Mouse (Mus musculus): ENCODE measurements at regions not wholly inside any gene's neighbourhood (a gene's known extent, or its start where the extent isn't known, plus 50 kb on each side); places are given as distances from the start of the nearest gene placed in this dataset.
A peak's percentile ranks its signal among the peaks of the same experiment; 100 is the strongest.

DNA sequence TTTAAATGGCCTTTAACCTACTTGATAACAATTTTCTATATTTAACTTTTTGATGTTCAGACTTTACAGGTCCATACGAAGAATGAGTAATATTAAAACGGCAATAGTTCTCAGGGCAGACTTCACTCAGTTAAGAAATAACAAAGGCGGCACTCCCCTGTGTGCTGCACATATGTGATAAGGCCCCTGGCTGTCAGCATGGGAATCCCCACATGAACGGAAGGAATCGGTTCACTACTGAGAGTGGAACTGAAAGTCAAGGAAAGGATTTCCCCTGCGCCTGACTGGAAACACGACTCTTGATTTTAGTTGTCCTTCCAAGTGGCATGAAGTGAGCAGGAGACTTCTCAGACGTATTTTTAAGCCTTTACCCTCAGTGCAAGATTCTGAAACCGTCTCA is 210.5 kb upstream of the Klf14 start:
- no peak for DNase-seq

DNA sequence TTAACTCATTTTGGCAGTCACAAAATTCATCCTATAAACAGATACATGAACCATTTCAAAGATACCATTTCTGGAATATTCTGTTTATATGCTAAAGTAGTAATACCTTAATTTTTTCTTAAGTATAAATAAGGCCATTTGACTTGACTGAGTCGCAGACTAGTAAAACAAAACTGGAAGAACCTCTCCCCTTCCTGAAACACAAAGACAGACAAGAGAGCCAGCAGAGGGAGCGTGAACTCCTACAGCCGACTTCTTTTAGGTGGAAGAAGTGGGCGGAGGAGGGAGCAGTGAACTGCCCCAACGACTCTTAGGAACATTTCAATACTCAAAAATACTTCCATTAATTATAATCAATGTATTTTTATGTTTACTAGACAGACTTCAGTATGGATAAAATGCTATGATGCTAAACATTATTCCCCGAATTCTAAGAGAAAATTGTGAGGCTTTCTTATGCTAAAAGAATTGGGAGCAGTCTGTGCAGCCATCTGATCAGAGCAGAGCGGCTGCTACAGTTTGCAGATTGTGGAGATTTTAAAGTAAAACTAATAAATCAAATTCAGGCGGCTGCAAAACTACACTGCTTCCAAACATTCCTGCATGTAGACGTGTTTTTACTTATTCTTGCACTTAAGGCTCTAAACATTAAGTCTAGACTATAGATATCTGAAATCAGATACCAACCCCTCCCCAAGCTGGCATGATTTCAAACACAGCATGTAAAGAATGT is 211.2 kb upstream of the Klf14 start:
- DNase-seq = no peak

DNA sequence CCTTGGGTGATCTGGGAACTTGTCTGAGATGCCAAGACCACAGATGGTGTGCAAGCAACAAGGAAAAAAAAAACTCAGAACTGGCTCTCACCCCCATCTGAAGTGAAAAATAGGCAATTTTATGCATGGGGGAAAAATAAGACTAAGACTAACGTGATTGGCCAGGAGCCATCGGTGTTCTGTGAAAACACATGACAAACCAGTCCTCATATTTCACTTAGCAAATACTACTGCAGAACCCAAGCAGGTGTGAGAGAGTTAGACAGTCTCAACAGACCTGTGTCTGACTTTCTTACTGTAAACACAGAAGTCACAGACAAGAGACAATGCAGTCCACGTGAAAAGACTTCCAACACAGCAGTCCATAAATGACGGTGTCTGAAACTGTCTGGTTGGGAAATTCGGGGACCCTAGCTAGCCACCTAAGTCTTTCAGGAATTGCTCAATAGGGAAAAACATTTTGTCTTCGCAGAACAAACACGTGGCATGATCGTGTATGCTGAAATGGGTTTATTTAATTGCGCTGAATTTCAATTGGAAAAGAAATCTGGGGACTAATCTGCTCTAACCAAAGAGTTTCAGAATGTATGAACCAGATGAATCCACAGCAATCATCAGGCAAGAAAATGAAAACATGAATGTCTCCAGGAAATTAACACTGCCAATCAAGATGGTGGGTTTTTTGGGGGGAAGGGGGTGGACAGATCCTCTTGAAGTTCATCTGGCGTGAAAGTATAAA is 213.1 kb upstream of the Klf14 start:
- no peak for DNase-seq

DNA sequence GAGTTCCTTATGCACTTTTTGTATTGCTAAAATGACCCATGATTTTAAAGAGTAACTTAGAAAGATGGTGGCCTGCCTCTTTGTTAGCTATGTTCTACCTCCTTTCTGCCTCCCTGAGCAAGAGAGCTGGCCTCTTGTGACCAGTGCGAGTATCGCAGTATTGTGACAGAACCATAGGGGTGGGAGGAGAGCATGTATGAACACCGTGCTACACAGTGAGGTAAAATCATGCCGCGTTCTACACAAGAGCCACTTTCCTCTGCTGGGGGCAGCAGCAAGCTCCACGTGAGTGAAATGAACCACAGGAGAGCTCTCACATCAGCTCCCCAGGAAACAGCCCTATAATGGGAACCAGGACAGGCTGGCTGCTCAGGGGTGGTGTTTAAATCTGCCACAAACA is 216.9 kb upstream of the Klf14 start:
- DNase-seq = no peak

DNA sequence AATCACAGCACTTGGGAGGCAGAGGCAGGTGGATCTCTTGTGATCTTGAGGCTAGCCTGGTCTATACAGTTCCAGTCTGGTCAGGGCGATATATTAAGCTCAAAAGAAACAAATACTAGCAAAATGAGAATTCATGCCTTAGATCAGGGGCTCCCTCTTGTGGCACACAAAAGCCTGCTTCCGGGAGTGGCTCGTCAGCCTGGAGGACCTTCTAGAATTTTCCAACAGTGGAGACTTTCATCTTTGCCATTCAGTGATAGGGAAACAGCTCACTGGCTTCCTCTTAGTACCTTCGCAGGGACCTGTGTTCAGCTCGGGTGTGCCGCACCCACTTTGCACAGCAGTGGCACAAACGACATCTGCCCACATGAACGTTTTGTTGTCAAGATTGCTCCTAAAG is 217.5 kb upstream of the Klf14 start:
- no peak for DNase-seq

DNA sequence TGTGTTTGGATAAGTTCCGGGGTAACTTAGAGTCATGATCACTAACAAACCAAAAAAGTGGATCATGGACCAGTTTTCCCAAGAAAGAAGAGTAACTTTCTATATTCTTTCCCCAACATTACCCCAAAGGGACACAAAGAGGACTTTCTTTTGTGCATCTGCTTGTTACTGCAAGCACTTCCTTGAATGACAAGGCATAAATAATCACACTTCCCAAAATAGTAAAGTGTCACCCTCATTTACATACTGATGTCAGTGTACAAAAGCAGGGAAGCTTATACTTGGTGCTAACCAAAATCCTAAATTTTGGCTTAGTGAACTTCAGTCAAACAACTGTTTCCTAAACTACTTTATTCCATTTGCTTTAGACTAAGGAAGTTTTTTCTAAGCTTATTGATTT is 218.0 kb upstream of the Klf14 start:
- no peak for DNase-seq

DNA sequence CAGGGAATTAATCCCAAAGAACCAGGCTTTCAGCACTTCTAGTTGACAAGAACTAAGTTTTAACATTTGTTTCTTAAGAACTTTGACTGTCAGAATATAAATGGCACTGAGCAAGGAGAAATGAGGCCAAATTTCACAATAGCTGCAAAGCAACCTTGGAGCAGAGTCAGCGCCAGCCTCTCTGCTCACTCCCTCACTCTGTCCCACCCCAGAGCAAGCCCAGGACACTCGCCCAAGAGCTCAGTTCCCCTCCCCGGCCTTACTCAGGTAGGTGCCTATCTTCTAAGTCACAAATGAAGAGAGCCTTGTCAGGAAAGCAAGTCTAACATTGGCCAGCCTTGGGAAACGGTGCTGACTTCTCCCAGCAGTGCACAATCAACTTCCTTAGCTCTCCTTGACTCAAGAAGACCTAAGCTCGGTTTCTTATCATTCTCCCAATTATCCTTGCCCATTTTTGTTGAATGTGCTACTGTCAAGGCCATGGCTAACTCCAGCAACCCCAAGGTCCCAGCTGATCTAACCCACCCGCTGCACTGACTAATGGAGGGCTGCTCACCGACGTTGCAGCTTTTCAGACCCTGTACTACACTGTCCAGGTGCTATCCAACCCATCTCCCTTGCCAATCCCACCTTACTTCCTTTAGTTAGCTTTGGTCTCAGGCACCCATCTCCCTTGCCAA is 219.5 kb upstream of the Klf14 start:
- DNase-seq = no peak

DNA sequence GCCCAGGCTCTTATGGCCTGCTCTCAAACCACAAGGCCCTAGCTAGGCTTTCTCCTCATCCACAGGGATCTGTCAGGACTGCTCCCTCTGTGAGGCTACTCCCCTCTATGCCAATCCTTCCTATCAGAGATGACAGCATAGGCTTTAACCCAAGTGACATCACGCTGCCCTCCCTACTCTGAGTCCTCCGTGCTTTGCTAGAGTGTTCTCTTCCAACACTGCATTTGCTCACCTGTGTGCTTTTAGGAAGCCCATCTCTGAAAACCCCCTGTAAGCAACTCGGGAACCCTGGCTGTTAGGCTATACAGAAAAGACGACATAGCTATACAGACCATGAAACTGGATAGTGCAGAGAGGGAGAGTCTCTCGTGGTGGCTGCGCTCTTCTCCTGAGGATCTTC is 216.3 kb upstream of the Mkln1 start:
- no peak for DNase-seq

DNA sequence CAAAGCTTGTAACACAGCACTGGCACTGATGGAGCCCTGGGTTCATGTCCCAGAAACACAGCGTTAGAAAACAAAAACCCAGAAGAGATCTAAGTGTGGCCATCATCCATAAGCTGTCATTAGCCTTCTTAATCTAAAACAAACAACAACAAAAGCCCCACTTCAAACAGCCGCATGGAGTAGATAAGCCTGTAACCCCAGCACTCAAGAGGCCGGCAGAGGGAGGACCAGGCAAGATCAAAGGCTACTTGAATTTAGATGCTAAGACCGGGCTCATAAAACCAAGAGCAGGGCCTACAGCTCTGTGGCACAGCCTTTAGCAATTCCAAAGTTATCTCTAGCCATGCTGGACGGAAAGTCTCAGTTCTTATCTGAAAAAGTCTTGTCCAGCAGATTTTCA is 215.4 kb upstream of the Mkln1 start:
- DNase-seq = no peak

DNA sequence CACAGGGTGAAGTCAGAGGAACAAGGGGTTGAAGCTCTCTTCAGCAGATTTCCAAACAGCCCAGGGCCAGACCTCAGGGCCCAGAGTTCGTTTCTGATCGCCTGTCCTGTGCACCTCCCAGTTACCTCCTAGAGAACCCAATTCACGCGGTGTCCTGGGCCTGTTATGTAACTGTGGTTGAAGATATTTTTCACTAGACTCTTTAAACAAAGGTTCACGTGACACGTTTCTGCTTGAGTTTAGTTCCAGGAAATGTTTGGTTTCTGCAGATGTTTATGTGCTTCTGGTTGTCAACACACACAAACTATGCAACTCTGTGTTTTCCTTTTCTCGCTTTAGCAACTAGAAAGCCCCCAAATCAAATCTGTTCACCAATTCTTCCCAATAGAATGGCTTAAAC is 214.0 kb upstream of the Mkln1 start:
- DNase-seq = no peak

DNA sequence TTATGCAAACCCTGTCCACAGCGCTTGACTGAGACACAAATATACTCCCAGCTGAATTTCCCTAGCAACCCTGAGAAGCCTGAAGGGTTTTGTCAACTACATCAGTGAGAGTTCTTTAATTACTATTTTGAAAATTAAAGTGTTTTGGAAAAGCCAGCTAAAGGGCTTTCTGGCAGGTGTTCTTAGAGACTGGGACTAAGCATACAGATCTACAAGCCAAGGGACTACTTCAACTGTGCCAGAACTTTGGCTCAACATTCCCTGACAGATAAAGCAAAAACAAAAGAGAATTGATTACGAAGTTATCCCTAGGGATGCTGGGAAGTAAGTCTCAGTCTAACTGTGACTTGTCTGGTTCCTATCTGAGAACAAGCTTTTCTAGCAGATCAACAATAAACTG is 213.4 kb upstream of the Mkln1 start:
- no peak for DNase-seq

DNA sequence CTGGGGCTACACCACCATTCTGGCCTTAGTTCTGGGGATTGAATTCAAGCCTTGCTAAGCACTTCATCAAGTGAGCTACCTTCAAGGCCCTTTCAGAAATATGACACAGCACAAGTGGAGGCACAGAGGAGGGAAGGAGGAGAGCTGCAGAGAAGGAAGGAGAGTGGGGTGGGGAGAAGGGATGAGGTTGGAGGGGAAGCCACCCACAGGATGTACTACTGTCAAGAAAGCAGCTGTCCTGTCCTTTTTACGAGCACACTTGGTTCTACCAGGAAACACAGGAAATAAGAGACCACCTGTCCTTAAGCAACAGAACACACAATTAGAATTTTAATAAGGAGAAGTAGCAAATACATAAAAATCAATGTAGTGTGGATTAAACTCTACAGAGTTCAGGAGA is 210.5 kb upstream of the Mkln1 start:
- no peak for DNase-seq

DNA sequence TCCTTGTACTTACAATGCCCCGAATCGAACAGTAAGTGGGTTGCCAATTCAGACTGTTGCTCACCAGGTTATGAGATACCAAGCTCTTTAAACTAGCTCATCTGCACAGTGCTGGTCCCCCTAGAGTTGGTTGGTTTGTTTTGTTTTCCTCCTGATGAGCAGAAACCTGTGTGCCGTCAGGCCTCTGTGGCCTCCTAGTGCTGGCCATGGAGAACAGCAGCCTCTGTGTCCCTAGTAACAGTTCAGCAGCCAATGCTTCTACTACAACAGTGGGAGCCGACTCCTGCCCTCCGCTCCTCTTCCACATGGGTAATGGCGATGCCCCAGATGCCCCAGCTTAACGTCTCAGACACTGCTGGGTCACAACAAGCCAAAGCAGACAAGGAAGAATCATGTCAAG is 209.5 kb upstream of the Mkln1 start:
- DNase-seq = peak; percentile 27

DNA sequence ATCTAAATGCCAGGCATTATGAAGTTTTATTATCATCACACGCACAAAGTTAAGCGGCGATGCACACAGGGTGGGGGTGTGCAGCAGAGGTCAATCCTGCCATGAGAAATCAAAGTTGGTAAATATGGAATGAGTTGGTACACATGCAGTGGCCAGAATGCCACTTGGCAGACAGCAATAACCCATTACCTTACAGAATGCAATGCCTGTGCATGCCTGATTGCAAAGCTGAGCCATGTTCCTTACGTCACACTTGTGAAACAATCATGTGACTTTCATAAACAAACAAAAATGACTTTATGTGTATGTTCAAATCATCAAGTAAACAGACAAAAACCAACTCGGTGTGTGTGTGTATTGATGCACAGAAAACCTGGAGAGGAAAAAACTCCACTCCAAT is 208.5 kb upstream of the Mkln1 start:
- no peak for DNase-seq

DNA sequence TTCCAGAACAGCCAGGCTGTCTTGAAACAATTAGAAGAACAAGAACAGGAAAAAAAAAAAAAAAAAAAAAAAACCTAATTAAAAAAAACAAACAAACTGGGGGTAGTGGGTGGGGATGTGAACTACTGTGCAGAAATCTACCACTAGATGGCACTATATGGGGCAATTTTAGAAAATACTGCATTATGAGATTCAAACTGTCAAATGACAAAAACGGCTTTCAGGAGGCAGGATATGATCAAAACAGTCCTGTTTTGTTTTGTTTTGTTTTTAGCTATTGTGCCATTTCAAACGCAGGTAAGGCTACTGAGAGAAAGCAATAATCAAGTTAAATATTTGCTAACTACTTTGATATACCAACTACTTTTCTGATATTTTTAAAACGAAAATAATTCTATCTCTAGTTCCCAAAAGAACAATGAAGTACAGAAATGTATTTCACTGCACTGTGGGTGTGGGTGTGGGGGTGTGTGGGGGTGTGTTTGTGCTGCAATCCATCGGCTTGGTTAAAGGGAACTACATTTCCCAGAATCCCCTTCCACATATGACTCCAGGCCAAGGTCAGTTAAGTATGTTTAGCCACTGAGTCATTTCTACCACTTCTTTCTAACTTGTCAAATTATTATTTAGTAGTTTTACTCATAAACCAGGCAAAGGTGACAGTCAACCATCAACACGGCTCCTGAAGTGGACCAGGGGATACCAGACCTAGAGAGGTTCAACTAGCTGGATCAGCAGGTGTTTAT is 207.7 kb upstream of the Mkln1 start:
- DNase-seq = no peak

DNA sequence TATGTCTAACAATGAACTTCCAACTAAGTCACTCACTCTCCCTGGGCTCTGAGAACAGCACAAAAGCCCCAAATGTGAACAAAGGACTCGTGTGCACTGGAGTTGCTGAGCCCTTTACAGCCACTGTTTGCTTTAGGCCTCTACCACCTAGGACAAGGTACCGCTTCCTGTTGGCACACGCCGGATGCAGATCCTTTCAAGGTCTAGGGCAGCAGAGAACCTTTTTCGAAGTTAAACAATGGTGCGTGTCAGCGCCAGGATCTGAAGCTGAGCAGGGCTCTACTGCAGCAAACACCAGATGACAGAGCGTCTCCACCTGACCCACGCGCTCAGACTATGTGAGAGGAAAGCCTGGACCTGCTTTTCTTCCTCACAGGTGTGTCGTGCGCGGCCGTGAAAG is 207.0 kb upstream of the Mkln1 start:
- no peak for DNase-seq

DNA sequence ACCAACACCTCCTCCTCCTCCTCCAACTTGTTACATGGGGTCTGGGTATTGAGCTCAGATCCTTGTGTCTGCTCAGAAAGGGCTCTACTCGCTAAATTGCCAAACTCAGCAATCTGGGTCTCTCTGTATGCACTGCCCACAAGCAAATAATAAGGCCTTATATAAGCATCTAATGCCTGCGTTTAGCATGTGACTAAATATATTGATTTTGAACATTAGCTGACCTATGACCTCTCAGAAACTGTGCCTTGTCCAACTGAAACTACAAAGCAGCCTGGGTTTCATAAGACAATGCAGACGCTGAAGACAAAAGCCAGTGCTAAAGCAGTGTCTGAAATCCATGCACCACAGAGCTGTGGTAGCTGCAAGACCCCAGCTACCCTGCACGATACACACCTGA is 206.3 kb upstream of the Mkln1 start:
- DNase-seq = no peak

DNA sequence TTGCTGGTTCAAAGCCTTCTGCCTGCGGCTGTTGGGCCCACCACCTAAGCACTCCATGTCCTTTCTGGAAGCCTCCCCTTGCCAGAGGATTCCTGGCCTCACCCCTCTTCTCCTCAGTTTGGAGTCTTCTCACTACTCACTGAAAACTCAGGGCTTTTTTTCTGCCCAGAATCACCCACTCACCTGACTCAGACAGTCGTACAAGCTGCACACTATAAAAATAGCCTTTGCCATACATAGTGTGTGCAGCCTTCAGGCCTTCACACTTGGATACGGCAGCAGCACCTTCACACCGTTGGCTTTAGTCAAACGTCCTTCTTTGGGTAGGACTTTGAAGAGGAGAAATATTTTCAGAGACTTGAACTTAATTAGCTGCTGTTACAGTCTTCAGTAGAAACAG is 205.3 kb upstream of the Mkln1 start:
- no peak for DNase-seq

DNA sequence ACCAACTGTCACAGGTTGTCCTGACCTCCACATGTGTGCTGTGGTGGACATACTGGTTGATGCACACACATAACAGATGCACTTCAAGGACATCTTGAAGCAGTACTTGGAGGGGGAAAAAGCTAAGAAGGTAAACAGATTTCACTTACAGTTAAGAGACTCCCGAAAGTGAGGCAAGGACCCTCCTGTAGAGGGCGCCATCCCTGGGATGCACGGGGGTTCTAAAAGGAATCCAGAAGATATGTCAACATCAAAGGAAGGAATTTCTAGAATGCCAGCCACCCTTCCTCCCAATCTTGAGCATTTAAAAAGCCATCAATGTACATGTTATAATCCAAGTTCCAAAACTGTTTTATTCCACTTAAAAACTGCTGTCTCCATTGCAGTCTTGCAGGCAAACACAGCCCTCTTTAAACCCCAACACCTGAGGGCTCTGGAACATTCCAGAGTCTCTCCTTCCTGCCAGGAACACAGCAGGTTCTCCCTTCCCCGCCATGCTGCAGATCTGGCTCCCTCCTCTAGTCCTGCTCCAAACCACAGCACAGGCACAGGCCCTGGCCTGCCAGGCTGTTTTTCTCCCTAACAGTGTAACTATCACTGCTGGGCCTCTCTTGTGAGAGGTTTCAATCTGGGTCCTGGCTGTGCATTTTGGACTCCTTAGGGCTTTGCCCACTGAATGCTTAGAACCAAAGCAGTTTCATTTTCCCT is 200.8 kb upstream of the Mkln1 start:
- peak; percentile 58 for DNase-seq

DNA sequence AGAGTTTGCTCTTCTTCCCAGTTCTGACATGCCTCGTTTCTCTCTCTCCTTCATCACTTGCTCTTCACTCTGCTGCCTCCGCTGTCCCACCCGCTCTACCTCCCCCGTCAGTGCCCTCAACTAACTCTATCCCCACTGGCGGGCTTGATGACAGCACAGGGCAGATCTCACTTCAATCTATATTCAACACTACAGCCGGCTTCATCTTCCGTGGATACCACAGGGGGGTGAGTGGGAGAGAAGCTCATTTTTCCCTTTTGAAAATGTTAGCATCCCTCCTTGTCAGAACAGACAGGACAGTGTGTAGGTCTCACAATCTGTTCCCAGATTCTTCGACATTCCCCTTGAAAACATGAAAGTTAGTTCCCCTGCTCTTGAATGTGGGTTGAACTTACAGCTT is 200.2 kb upstream of the Mkln1 start:
- no peak for DNase-seq

DNA sequence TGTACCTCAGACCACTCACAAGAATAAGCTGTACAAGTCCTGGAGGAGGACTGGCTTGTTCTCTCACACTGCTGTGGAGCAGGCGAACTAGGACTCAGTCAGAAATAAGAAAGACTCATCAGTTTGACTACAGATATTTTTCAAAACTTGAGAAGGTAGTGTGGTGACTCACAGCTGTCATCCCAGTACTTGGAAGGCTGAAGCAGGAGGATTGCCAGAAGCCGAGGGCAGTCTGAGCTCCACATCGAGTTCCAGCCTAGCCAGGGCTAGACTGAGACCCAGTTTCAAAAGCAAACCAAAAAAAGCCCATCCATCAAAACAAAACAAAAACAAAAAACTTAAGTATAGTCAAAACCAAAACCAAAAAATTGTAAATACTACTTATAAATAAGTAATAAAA is 197.8 kb upstream of the Mkln1 start:
- DNase-seq = no peak

DNA sequence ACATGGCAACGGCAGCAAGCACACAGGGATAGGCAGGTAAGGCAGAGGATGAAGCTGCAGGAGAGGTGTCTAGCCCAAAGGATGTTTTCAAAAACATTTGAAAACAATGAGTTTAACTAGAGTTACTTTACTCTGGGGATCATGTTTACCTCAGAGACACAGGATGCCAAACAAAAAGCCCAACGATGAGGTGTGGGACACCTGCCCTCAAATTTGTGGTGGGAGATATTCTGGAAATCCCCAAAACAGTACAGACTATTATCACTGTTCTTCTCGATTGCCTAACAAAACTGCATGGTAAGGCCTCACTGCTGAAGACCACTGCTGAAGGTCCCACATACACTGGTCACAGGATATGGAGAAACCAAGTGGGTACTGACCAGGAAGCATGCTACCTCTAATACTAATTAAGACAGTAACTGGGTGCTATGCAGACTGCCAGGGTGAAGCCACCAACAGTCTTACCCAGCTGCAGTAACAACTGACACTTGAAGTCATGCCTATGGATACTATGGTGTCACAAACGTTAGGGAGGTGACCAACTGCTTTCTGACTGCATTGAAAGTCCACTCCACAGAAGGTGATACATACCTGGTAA is 197.1 kb upstream of the Mkln1 start:
- no peak for DNase-seq

DNA sequence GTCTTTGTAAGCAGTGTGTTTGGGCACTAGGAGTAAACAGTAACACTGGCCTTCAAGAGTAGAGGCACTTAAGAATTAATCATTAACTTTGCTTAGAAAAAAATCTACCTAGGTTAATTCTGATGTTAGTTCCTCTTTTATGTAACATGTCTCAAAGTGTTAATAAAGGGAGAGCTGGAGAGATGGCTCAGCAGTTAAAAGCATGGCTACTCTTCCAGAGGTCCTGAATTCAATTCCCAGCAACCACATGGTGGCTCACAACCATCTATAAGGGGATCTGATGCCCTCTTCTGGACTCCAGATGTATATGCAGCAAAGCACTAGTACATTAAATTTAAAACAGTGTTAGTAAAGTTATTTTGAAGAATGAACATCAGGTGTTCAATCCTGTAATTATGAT is 195.9 kb upstream of the Mkln1 start:
- DNase-seq = no peak

Data from cerebellum, adult 11 months (tissue).